In genomic region chrX:159953546-159954429, GRCm38 (mm10) we compare ENCODE assay signal across 23 mouse cellular contexts. TPM values are rescaled to one million over a fixed set of nuclear protein-coding genes. Genes with fewer than 3 reads are reported as not detected.
DNase-seq lines count a peak whose midpoint lies in the region; ATAC-seq and TF ChIP-seq lines count a peak whose summit lies in the region.
"Had no signal": no experiment of that assay in that cellular context is flagged by ENCODE, and none has a peak within 500 bp of the region (broad histone marks: within the 10 kb centered on the region; RNA-seq: fewer than 3 reads in every experiment).

No protein-coding gene starts in this region.

- 63% methylated on average over 7 of the region's 7 CpGs for WGBS in heart, embryonic 16.5 days
- WGBS in forebrain, postnatal 0 days: 80% methylated on average over 7 of the region's 7 CpGs

- H3K79me2 ChIP-seq in C2C12 (ENCODE audit: control insufficient read depth, insufficient read depth): no peaks in the 10 kb centered on the region

- no peak overlapping the region for H3ac ChIP-seq in C2C12 (ENCODE audit: control insufficient read depth, insufficient read length, low read depth)

- H3K79me3 ChIP-seq in C2C12 (ENCODE audit: low read depth): peaks cover 6% of the 10 kb centered on the region

- no peaks in the 10 kb centered on the region for H3K27me3 ChIP-seq in heart, embryonic 16.5 days (ENCODE audit: control insufficient read depth, insufficient read depth, low read length)
- H3K27me3 ChIP-seq in C2C12 (ENCODE audit: control insufficient read depth, insufficient read depth, insufficient read length): no peaks in the 10 kb centered on the region
- H3K27me3 ChIP-seq in forebrain, postnatal 0 days (ENCODE audit: insufficient read depth, low read length): no peaks in the 10 kb centered on the region

- no peak overlapping the region for H3K4me3 ChIP-seq in heart, embryonic 16.5 days (ENCODE audit: low read length)
- no peak overlapping the region for H3K4me3 ChIP-seq in C2C12 (ENCODE audit: insufficient read depth, poor library complexity, severe bottlenecking)
- no peak overlapping the region for H3K4me3 ChIP-seq in forebrain, postnatal 0 days (ENCODE audit: low read depth, low read length)
- H3K4me3 ChIP-seq: hindbrain, embryonic 12.5 days; kidney, embryonic 15.5 days; limb, embryonic 13.5 days; neural tube, embryonic 15.5 days; stomach, embryonic 15.5 days had no signal

- H3K4me1 ChIP-seq in heart, embryonic 16.5 days (ENCODE audit: control insufficient read depth, insufficient read depth, low read length): peaks cover 21% of the 10 kb centered on the region
- no peaks in the 10 kb centered on the region for H3K4me1 ChIP-seq in forebrain, postnatal 0 days (ENCODE audit: insufficient read depth)
- H3K4me1 ChIP-seq: hindbrain, embryonic 12.5 days; kidney, embryonic 15.5 days; limb, embryonic 13.5 days; neural tube, embryonic 15.5 days; stomach, embryonic 15.5 days had no signal

- DNase-seq in heart, adult 9 months (ENCODE audit: low spot score in 2 of 2): no peak
- DNase-seq in adipocyte (ENCODE audit: low spot score): peak; percentile 69
- DNase-seq in forebrain, postnatal 0 days: no peak
- DNase-seq in kidney, adult 9 months: no peak
- DNase-seq in left cerebral cortex, adult 9 months (ENCODE audit: low spot score in 2 of 2): no peak
- DNase-seq: adrenal gland, postnatal 36 days; heart, postnatal 10 days; kidney, postnatal 4 days; layer of hippocampus, adult 9-11 months; midbrain, embryonic 14.5 days; right cerebral cortex, postnatal 14 days; thymus, adult 2 months had no signal

- ATAC-seq in heart, embryonic 16.5 days (replicated peaks; ENCODE audit: extremely low read depth, insufficient read depth, low FRiP score): no peak
- peak; percentile 48 for ATAC-seq in megakaryocyte progenitor cell, adult 5-6 weeks (replicated peaks; ENCODE audit: poor library complexity)
- no peak for ATAC-seq in forebrain, postnatal 0 days
- ATAC-seq: inflammation-experienced regulatory T-cells, adult 6 months; lung, postnatal 0 days had no signal

- no peak overlapping the region for H3K9ac ChIP-seq in heart, embryonic 16.5 days (ENCODE audit: low read length)
- no peak overlapping the region for H3K9ac ChIP-seq in forebrain, postnatal 0 days
- H3K9ac ChIP-seq: hindbrain, embryonic 12.5 days; kidney, embryonic 15.5 days; limb, embryonic 13.5 days; liver, embryonic 14.5 days; neural tube, embryonic 15.5 days; stomach, embryonic 15.5 days had no signal

- H3K27ac ChIP-seq in heart, embryonic 16.5 days (ENCODE audit: low read length): peak overlapping the region; percentile 23
- no peak overlapping the region for H3K27ac ChIP-seq in forebrain, postnatal 0 days (ENCODE audit: low read depth, low read length)
- H3K27ac ChIP-seq: hindbrain, embryonic 12.5 days; kidney, embryonic 15.5 days; limb, embryonic 13.5 days; liver, embryonic 14.5 days; neural tube, embryonic 15.5 days; stomach, embryonic 15.5 days had no signal

- H3K4me2 ChIP-seq in heart, embryonic 16.5 days (ENCODE audit: low read depth, low read length): no peak overlapping the region
- no peak overlapping the region for H3K4me2 ChIP-seq in forebrain, postnatal 0 days (ENCODE audit: low read depth)
- H3K4me2 ChIP-seq: hindbrain, embryonic 12.5 days; kidney, embryonic 15.5 days; limb, embryonic 13.5 days; neural tube, embryonic 15.5 days; stomach, embryonic 15.5 days had no signal

- TF ChIP-seq CTCF in C2C12 (IDR thresholded peaks at IDR 0.05; ENCODE audit: control insufficient read depth, insufficient read depth, insufficient read length): no peak
- TF ChIP-seq CTCF in forebrain, postnatal 0 days (IDR thresholded peaks at IDR 0.05; ENCODE audit: low read depth): no peak

- no peaks in the 10 kb centered on the region for H3K9me3 ChIP-seq in heart, embryonic 16.5 days (replicated peaks; ENCODE audit: control insufficient read depth, low read length)
- H3K9me3 ChIP-seq in forebrain, postnatal 0 days (ENCODE audit: low read length): no peaks in the 10 kb centered on the region
- H3K9me3 ChIP-seq: hindbrain, embryonic 12.5 days; kidney, embryonic 15.5 days; limb, embryonic 13.5 days; neural tube, embryonic 15.5 days; stomach, embryonic 15.5 days had no signal

- no peaks in the 10 kb centered on the region for H3K36me3 ChIP-seq in heart, embryonic 16.5 days (ENCODE audit: control insufficient read depth, insufficient read depth)
- peaks cover 6% of the 10 kb centered on the region for H3K36me3 ChIP-seq in C2C12 (ENCODE audit: control insufficient read depth, insufficient read depth)
- H3K36me3 ChIP-seq in forebrain, postnatal 0 days (ENCODE audit: insufficient read depth): no peaks in the 10 kb centered on the region
- H3K36me3 ChIP-seq: hindbrain, embryonic 12.5 days; kidney, embryonic 15.5 days; limb, embryonic 13.5 days; neural tube, embryonic 15.5 days; stomach, embryonic 15.5 days had no signal

TF ChIP-seq in C2C12, 6 proteins besides CTCF, POLR2A, EP300 and RAD21:
- peak; percentile 43 for TF ChIP-seq CEBPB (IDR thresholded peaks at IDR 0.05; ENCODE audit: low read depth)
- TF ChIP-seq MAX (IDR thresholded peaks at IDR 0.05): no peak
- peak; percentile 5 for TF ChIP-seq MYOD1 (IDR thresholded peaks at IDR 0.05; ENCODE audit: control insufficient read depth, insufficient read length, low read depth)

RNA-seq across cellular contexts. Expression of gene Map3k15, which starts 34.4 kb away (rescaled TPM):
- polyA plus RNA-seq in heart, embryonic 16.5 days (2015; fragmentation: Nextera tagmentation; extraction: Ambion mirVana): 0.10 and 0.26 TPM in 2 replicates
- 0.04 TPM for polyA plus RNA-seq in C2C12 (2012; fragmentation: generic; extraction: Trizol)
- total RNA-seq in megakaryocyte progenitor cell, adult 5-6 weeks (2015): 3.8 and 3.9 TPM in 2 replicates
- total RNA-seq in megakaryocyte progenitor cell, adult 5-6 weeks (2017): 4.9 and 5.3 TPM in 2 replicates
- 1.2 and 1.3 TPM in 2 replicates for total RNA-seq in forebrain, postnatal 0 days (2014; rRNA removed)
- polyA plus RNA-seq in forebrain, postnatal 0 days (2015; fragmentation: Nextera tagmentation; extraction: Ambion mirVana): 0.21 and 0.22 TPM in 2 replicates
